Mouse (Mus musculus): ENCODE data around the gene Gm6525. TPM values are rescaled to one million over a fixed set of nuclear protein-coding genes. Genes with fewer than 3 reads are reported as not detected.

The Gm6525 gene
- polyA plus RNA-seq, 1 experiment: not detected

DNA sequence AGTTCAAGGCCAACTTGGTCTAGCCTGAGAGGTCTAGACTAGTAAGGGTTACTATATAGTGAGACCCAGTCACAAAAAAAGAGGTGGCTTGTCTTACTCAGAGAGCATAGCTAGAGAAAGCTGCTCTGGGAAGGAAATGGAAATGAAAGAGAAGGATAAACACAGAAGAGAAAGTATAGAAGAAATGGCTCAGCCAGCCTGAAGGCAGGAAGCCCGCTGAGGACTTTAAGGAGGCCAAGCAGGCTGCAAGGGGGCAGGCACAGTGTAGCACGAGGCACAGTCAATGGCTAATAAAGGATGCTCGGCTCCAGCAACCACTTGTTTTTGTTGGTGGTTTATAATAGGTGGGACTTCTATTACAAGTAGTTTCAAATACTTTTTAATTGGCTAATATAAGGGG is 32.2 kb downstream of the Gm6525 start:
- TF ChIP-seq GATA1 (IDR thresholded peaks at IDR 0.05; ENCODE audit: borderline replicate concordance, low read length): no peak
- no peak for TF ChIP-seq FLI1 (IDR thresholded peaks at IDR 0.05; ENCODE audit: low read length)
- Histone ChIP-seq H3K27me3 (replicated peaks) (peaks cover 21% of the 10 kb centered on the region), H3K36me3 (replicated peaks; ENCODE audit: low read length) (no peaks in the 10 kb centered on the region), H3K4me3 (replicated peaks) (no peak overlapping the region), H3K9me3 (no peaks in the 10 kb centered on the region), H3K4me1 (peaks cover 3% of the 10 kb centered on the region; the same call in 1 of the 2 replicates)

DNA sequence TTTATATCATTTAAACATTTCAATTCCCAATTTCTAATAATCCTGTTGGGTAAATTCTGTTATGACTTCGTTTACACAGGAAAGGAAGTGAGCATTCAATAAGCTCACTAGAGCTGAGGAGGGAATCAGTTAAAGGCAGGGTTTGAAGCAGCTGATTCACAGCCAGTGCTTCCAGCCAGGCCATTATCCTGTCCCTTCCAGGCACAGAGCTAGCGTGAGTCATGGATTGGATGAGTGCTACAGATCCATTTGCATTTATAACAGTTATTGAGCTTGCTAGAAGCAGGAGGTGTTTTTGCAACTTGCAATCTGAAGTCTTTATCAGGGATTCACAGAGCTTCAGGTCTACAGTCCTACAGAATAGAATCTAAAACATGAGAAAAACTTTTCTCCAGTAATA is 33.5 kb downstream of the Gm6525 start:
- Histone ChIP-seq H3K36me3 (replicated peaks; ENCODE audit: low read length) (no peaks in the 10 kb centered on the region), H3K9me3 (no peaks in the 10 kb centered on the region), H3K27me3 (replicated peaks) (peaks cover 17% of the 10 kb centered on the region), H3K4me3 (replicated peaks) (no peak overlapping the region), H3K4me1 (peaks cover 3% of the 10 kb centered on the region; the same call in 1 of the 2 replicates)
- TF ChIP-seq GATA1 (IDR thresholded peaks at IDR 0.05; ENCODE audit: borderline replicate concordance, low read length) (no peak), FLI1 (IDR thresholded peaks at IDR 0.05; ENCODE audit: low read length) (no peak)

DNA sequence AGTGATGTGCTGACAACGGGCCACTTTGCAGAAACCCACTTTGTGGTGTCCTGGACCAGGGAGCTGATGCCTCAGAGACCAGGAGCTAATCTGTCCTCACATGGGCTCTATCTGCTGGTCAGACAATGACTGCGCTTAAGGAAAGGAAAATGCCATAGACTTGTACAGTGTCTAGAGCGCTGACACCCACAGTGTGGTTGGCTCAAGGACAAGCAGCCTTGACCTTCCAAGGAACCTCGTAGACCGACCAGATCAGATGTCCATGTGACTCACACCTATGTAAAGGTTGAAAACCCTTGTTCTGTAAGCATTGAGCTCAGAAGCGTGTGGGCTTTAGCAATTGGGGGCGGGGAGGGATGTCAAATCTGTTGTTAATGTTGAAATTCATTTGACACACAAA is 34.6 kb downstream of the Gm6525 start:
- Histone ChIP-seq H3K36me3 (replicated peaks; ENCODE audit: low read length) (no peaks in the 10 kb centered on the region), H3K27me3 (replicated peaks) (peaks cover 22% of the 10 kb centered on the region), H3K4me3 (replicated peaks) (no peak overlapping the region), H3K4me1 (peaks cover 3% of the 10 kb centered on the region; the same call in 1 of the 2 replicates), H3K9me3 (no peaks in the 10 kb centered on the region)
- TF ChIP-seq FLI1 (IDR thresholded peaks at IDR 0.05; ENCODE audit: low read length) (no peak), GATA1 (IDR thresholded peaks at IDR 0.05; ENCODE audit: borderline replicate concordance, low read length) (no peak)

DNA sequence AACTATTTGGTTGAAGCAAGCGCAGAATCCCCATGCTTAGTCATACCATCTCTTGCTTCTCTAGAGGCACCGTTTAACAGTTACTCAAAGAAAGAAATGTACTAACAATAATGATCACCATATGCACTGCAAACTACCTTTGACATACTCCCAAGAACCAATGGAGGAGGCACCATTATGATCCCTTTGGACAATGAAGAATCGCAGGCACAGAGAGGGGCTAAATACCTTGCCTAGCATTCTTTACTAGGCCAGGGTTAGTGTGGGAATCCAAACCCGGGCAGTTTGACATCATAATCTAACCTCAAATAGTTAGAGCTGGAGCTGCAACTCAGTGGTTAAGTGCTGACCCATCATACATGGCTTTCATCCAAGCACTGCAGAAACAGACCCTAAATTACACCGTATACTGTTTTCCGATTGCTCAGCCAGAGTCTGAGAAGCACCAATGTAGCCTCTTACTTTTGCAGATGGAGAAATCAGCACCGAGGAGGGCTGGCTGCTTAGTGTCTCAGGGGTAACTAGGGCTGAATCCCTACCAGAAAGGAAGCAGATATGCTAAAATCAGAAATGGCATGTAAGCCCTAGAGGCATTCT is 35.1 kb downstream of the Gm6525 start:
- no peak for TF ChIP-seq FLI1 (IDR thresholded peaks at IDR 0.05; ENCODE audit: low read length)
- TF ChIP-seq GATA1 (IDR thresholded peaks at IDR 0.05; ENCODE audit: borderline replicate concordance, low read length): no peak
- no peaks in the 10 kb centered on the region for H3K9me3 ChIP-seq
- no peaks in the 10 kb centered on the region for H3K36me3 ChIP-seq (replicated peaks; ENCODE audit: low read length)
- peaks cover 23% of the 10 kb centered on the region for H3K27me3 ChIP-seq (replicated peaks)
- H3K4me3 ChIP-seq (replicated peaks): no peak overlapping the region
- H3K4me1 ChIP-seq: peaks cover 3% of the 10 kb centered on the region; the same call in 1 of the 2 replicates

DNA sequence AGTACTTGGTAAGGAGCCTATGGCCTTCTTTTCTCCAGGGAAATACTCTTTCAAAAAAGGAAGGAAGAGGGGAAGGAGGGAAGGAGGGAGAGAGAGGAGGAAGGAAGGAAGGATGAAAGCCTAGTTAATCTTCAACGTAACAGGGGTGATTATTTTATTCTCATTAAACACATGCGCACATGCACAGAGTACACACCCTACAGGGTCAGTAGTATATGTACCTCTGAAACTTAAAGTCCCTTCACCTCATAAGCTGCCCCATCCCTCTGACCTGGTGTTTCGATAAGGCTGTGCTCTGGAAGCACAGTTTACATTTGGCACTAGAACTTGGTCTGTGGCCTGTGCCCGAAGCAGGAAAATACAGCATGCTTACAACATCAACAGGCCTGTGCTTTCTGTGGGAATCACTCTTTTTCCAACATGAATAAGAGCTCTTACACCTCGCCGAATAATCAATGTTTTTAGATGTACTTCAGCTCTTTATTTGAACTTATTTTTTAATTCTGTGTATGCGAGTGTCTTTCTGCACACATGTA is 37.5 kb downstream of the Gm6525 start:
- Histone ChIP-seq H3K36me3 (replicated peaks; ENCODE audit: low read length) (no peaks in the 10 kb centered on the region), H3K4me1 (peaks cover 3% of the 10 kb centered on the region; the same call in 1 of the 2 replicates), H3K27me3 (replicated peaks) (peaks cover 39% of the 10 kb centered on the region), H3K9me3 (no peaks in the 10 kb centered on the region), H3K4me3 (replicated peaks) (no peak overlapping the region)
- no peak for TF ChIP-seq GATA1 (IDR thresholded peaks at IDR 0.05; ENCODE audit: borderline replicate concordance, low read length)
- no peak for TF ChIP-seq FLI1 (IDR thresholded peaks at IDR 0.05; ENCODE audit: low read length)

DNA sequence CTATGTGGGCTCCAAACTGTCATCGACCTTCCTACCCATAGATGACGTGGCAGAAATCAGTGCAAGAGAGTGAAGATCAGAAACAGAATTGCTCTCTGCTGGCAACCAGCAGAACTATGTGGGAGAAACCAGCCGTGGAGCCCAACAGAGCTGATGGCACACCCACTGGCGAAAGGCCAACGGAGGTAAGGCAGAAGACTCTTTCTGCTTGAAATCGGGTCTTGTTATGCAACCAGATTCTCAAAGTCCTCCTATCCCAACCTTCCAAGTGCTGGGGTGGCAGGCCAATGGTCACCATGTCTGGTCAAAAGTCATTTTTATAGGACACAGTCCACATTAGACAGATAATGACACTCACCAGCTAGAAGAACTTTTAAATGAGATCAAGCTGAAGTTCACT is 40.6 kb downstream of the Gm6525 start:
- no peak overlapping the region for H3K4me3 ChIP-seq (replicated peaks)
- peaks cover 3% of the 10 kb centered on the region; the same call in 1 of the 2 replicates for H3K4me1 ChIP-seq
- H3K36me3 ChIP-seq (replicated peaks; ENCODE audit: low read length): no peaks in the 10 kb centered on the region
- peaks cover 54% of the 10 kb centered on the region for H3K27me3 ChIP-seq (replicated peaks)
- H3K9me3 ChIP-seq: no peaks in the 10 kb centered on the region
- no peak for TF ChIP-seq GATA1 (IDR thresholded peaks at IDR 0.05; ENCODE audit: borderline replicate concordance, low read length)

DNA sequence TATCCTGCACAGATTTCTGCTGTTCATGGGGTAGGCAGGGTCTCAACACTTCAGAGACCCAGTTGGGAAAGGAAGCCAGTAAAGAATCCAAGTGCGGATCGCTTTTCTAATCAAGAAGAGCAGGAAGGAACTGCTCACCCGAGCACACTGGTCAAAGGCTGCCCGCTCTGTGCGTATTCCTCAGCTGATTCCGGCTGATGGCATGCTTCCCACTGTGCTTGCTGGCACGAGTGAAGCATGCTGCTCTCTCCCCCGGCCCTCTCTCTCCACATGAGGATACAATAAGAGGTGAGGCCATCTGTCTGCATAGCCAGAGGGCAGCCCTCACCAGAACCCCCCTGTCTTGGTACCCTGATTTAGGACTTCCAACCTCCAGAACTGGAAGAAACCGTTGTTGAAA is 41.3 kb downstream of the Gm6525 start:
- Histone ChIP-seq H3K36me3 (replicated peaks; ENCODE audit: low read length) (no peaks in the 10 kb centered on the region), H3K4me1 (peaks cover 4% of the 10 kb centered on the region), H3K27me3 (replicated peaks) (peaks cover 54% of the 10 kb centered on the region), H3K4me3 (replicated peaks) (no peak overlapping the region), H3K9me3 (no peaks in the 10 kb centered on the region)
- TF ChIP-seq GATA1 (IDR thresholded peaks at IDR 0.05; ENCODE audit: borderline replicate concordance, low read length) (no peak), FLI1 (IDR thresholded peaks at IDR 0.05; ENCODE audit: low read length) (no peak)

DNA sequence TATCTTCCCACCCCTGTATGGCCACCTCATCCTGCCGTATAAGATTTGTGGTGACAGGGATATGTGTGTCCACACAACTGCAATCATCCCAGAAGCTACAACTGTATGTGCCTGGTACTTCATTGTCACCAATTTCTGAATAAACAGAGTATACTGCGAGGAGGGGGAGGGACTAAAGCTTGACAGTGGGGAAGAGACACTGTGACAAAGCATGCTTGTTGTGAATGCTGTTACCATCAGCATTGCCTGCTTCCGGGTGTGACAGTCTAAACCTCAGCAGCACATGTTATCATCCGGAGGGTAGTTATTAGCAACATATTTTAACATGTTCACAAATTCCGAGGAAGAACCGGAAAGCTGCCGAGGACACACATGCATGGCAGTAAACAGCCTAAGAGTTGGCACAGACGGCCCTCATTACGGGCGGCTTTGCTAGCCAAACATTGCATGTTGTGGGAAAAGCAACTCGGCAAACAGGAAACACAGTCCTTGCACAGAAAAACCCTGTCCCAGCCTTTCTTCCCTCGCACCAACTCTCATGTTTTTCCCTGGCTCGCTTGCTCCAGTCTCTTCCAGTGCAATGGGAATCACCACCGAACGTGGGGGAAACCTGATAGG is 41.9 kb downstream of the Gm6525 start:
- no peak for TF ChIP-seq FLI1 (IDR thresholded peaks at IDR 0.05; ENCODE audit: low read length)
- no peak for TF ChIP-seq GATA1 (IDR thresholded peaks at IDR 0.05; ENCODE audit: borderline replicate concordance, low read length)
- H3K36me3 ChIP-seq (replicated peaks; ENCODE audit: low read length): no peaks in the 10 kb centered on the region
- H3K4me1 ChIP-seq: peaks cover 10% of the 10 kb centered on the region
- no peak overlapping the region for H3K4me3 ChIP-seq (replicated peaks)
- no peaks in the 10 kb centered on the region for H3K9me3 ChIP-seq
- peaks cover 58% of the 10 kb centered on the region for H3K27me3 ChIP-seq (replicated peaks)

DNA sequence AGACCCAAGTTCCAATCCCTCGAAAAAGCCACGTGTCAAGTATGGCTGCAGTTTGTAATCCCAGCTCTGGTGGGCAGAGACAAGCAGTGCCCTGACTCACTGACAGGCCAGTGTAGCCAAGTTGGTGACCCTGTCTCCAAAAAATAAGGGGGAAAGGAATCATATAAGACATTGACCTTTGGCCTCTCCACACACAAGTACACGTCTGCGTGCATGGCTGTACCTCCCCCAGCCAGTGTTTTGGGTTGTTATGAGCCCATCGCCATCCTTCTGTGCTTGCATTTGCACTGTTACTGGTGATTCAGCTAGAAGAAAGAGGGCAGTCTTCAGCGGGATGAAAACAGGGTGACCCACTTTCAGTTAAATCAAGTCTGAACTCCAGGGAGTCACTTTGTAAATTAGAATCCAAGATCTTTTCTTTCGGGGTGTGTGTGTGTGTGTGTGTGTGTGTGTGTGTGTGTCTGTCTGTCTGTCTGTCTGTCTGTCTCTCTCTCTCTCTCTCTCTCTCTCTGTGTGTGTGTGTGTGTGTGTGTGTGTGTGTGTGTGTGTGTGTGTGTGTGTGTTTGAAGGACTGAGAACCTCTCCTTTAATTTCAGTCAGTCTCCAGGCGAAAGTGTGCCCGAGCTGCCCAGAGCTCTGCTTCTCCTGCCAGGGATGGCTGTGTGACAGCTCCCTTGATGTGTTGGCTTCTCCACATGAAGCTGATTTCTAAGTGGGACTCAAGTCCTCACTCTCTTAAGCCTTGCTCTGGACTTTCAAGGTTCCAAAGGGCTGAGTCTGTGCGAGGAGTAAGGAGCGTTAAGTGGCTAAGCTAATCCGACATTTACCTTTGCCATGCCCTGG is 43.4 kb downstream of the Gm6525 start:
- no peaks in the 10 kb centered on the region for H3K36me3 ChIP-seq (replicated peaks; ENCODE audit: low read length)
- no peak overlapping the region for H3K4me3 ChIP-seq (replicated peaks)
- H3K27me3 ChIP-seq (replicated peaks): peaks cover 69% of the 10 kb centered on the region
- TF ChIP-seq FLI1 (IDR thresholded peaks at IDR 0.05; ENCODE audit: low read length) (no peak), GATA1 (IDR thresholded peaks at IDR 0.05; ENCODE audit: borderline replicate concordance, low read length) (no peak)
- H3K9me3 ChIP-seq: no peaks in the 10 kb centered on the region
- peaks cover 11% of the 10 kb centered on the region for H3K4me1 ChIP-seq
